Mouse (Mus musculus): ENCODE measurements around the gene Acp1. TPM values are rescaled to one million over a fixed set of nuclear protein-coding genes. Genes with fewer than 3 reads are reported as not detected.

Gene Acp1
- polyA plus RNA-seq, 1 experiment = 6.7 TPM

DNA sequence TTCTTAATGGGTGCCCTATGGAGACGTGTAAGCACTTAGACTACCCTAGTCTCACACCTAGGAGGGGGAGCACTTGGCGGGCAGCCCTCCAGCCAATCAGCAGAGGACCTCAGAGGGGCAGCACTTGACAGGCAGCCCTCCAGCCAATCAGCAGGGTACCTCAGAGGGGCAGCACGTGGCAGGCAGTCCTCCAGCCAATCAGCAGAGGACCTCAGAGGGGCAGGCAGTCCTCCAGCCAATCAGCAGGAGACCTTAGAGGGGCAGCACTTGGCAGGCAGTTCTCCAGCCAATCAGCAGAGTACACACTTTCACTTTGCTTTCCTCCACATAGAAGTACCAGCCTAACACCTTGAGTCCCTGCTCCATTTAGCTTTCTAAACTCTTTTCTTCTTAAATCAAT is 11.0 kb upstream of the Acp1 start:
- TF ChIP-seq POLR2A (IDR thresholded peaks at IDR 0.05; ENCODE audit: control insufficient read depth, extremely low read depth, insufficient read depth, low read length, poor library complexity) (no peak), CTCF (IDR thresholded peaks at IDR 0.05; ENCODE audit: borderline replicate concordance, control insufficient read depth, extremely low read depth, insufficient read depth, low read length, poor library complexity) (no peak)
- WGBS = 81% methylated on average over 3 of the region's 3 CpGs
- Histone ChIP-seq H3K4me3 (ENCODE audit: control insufficient read depth, insufficient read depth, low read length) (no peak overlapping the region), H3K4me1 (replicated peaks; ENCODE audit: control insufficient read depth, insufficient read depth, low read length) (no peaks in the 10 kb centered on the region; the same call in 1 of the 2 replicates), H3K36me3 (ENCODE audit: control insufficient read depth, insufficient read depth, low read length) (no peaks in the 10 kb centered on the region), H3K27me3 (ENCODE audit: control insufficient read depth, insufficient read depth, low read length) (no peaks in the 10 kb centered on the region), H3K27ac (ENCODE audit: control insufficient read depth, insufficient read depth, low read length) (no peak overlapping the region)
- DNase-seq = no peak

DNA sequence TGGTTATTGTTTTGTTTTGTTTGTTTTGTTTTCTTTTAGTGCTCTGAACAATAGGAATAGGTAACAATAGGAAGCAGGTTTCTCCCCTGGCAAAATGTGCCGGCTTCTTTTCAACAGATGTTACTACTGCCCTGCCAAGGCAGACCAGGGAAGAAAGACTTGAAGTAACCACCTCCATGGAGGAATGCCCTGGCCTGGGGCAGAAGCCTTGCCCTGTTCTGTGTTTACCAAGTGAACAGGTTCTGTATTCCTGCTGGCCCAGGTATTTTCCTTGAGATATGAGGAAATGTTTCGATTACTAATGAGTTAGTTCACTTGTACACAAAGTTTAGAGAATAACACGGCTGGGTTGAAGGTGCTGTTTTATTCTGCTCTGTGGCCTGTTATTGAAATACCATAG is 1.5 kb upstream of the Acp1 start:
- no peak overlapping the region for H3K27ac ChIP-seq (ENCODE audit: control insufficient read depth, insufficient read depth, low read length)
- no peaks in the 10 kb centered on the region for H3K36me3 ChIP-seq (ENCODE audit: control insufficient read depth, insufficient read depth, low read length)
- no peak overlapping the region for H3K4me3 ChIP-seq (ENCODE audit: control insufficient read depth, insufficient read depth, low read length)
- H3K27me3 ChIP-seq (ENCODE audit: control insufficient read depth, insufficient read depth, low read length) = peaks cover 6% of the 10 kb centered on the region; the same call in 1 of the 2 replicates
- TF ChIP-seq POLR2A (IDR thresholded peaks at IDR 0.05; ENCODE audit: control insufficient read depth, extremely low read depth, insufficient read depth, low read length, poor library complexity) (no peak), CTCF (IDR thresholded peaks at IDR 0.05; ENCODE audit: borderline replicate concordance, control insufficient read depth, extremely low read depth, insufficient read depth, low read length, poor library complexity) (no peak)
- DNase-seq = no peak
- WGBS = 88% methylated on average over 3 of the region's 3 CpGs
- peaks cover 13% of the 10 kb centered on the region for H3K4me1 ChIP-seq (replicated peaks; ENCODE audit: control insufficient read depth, insufficient read depth, low read length)

- WGBS = 1% methylated on average over 19 of the region's 19 CpGs
- Histone ChIP-seq H3K4me3 (ENCODE audit: control insufficient read depth, insufficient read depth, low read length) (peak overlapping the region; percentile 87), H3K27ac (ENCODE audit: control insufficient read depth, insufficient read depth, low read length) (no peak overlapping the region), H3K36me3 (ENCODE audit: control insufficient read depth, insufficient read depth, low read length) (no peaks in the 10 kb centered on the region), H3K27me3 (ENCODE audit: control insufficient read depth, insufficient read depth, low read length) (peaks cover 6% of the 10 kb centered on the region; the same call in 1 of the 2 replicates), H3K4me1 (replicated peaks; ENCODE audit: control insufficient read depth, insufficient read depth, low read length) (peaks cover 13% of the 10 kb centered on the region)
- DNase-seq = peak; percentile 45
- TF ChIP-seq POLR2A (IDR thresholded peaks at IDR 0.05; ENCODE audit: control insufficient read depth, extremely low read depth, insufficient read depth, low read length, poor library complexity) = no peak
- no peak for TF ChIP-seq CTCF (IDR thresholded peaks at IDR 0.05; ENCODE audit: borderline replicate concordance, control insufficient read depth, extremely low read depth, insufficient read depth, low read length, poor library complexity)
Measured at GRCm38 (mm10) chr12:30912048-30912381, 626 bp upstream of the Acp1 start.

GRCm38 (mm10) chr12:30910860-30911259 is 529 bp downstream of the Acp1 start:
- TF ChIP-seq POLR2A (IDR thresholded peaks at IDR 0.05; ENCODE audit: control insufficient read depth, extremely low read depth, insufficient read depth, low read length, poor library complexity) (no peak), CTCF (IDR thresholded peaks at IDR 0.05; ENCODE audit: borderline replicate concordance, control insufficient read depth, extremely low read depth, insufficient read depth, low read length, poor library complexity) (no peak)
- WGBS = 14% methylated on average over 8 of the region's 8 CpGs
- DNase-seq = no peak
- H3K4me1 ChIP-seq (replicated peaks; ENCODE audit: control insufficient read depth, insufficient read depth, low read length) = peaks cover 13% of the 10 kb centered on the region
- no peak overlapping the region for H3K27ac ChIP-seq (ENCODE audit: control insufficient read depth, insufficient read depth, low read length)
- H3K36me3 ChIP-seq (ENCODE audit: control insufficient read depth, insufficient read depth, low read length) = no peaks in the 10 kb centered on the region
- peak overlapping the region; percentile 87 for H3K4me3 ChIP-seq (ENCODE audit: control insufficient read depth, insufficient read depth, low read length)
- H3K27me3 ChIP-seq (ENCODE audit: control insufficient read depth, insufficient read depth, low read length) = peaks cover 6% of the 10 kb centered on the region; the same call in 1 of the 2 replicates

DNA sequence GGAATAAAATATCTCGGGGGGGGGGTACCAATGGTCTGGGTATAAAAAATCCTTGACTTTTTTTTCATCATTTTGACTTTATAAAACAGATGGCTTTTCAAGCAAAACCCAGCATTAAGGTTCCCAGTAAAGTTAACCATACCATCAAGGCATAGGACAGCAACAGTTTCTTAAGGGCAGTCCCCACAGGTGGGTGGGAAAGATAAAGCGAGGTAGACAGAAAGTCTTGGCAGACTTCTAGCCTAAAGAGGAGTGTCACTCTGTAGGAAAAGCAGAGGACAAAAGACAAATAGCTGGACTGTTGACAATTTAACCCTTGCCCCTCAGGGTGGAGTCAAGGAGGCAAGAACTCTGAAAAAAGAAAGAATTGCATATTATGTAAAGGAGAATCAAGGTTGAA is 1.5 kb downstream of the Acp1 start:
- Histone ChIP-seq H3K36me3 (ENCODE audit: control insufficient read depth, insufficient read depth, low read length) (no peaks in the 10 kb centered on the region), H3K27me3 (ENCODE audit: control insufficient read depth, insufficient read depth, low read length) (peaks cover 6% of the 10 kb centered on the region; the same call in 1 of the 2 replicates), H3K4me3 (ENCODE audit: control insufficient read depth, insufficient read depth, low read length) (no peak overlapping the region), H3K27ac (ENCODE audit: control insufficient read depth, insufficient read depth, low read length) (no peak overlapping the region), H3K4me1 (replicated peaks; ENCODE audit: control insufficient read depth, insufficient read depth, low read length) (peaks cover 13% of the 10 kb centered on the region)
- 97% methylated on average over 2 of the region's 2 CpGs for WGBS
- DNase-seq = no peak
- no peak for TF ChIP-seq POLR2A (IDR thresholded peaks at IDR 0.05; ENCODE audit: control insufficient read depth, extremely low read depth, insufficient read depth, low read length, poor library complexity)

GRCm38 (mm10) chr12:30908658-30909057 is 2.7 kb downstream of the Acp1 start:
- Histone ChIP-seq H3K4me3 (ENCODE audit: control insufficient read depth, insufficient read depth, low read length) (no peak overlapping the region), H3K27ac (ENCODE audit: control insufficient read depth, insufficient read depth, low read length) (no peak overlapping the region), H3K4me1 (replicated peaks; ENCODE audit: control insufficient read depth, insufficient read depth, low read length) (peaks cover 13% of the 10 kb centered on the region), H3K27me3 (ENCODE audit: control insufficient read depth, insufficient read depth, low read length) (peaks cover 6% of the 10 kb centered on the region; the same call in 1 of the 2 replicates), H3K36me3 (ENCODE audit: control insufficient read depth, insufficient read depth, low read length) (no peaks in the 10 kb centered on the region)
- TF ChIP-seq CTCF (IDR thresholded peaks at IDR 0.05; ENCODE audit: borderline replicate concordance, control insufficient read depth, extremely low read depth, insufficient read depth, low read length, poor library complexity) (no peak), POLR2A (IDR thresholded peaks at IDR 0.05; ENCODE audit: control insufficient read depth, extremely low read depth, insufficient read depth, low read length, poor library complexity) (no peak)
- WGBS = 93% methylated on average over 1 of the region's 1 CpGs
- DNase-seq = no peak

GRCm38 (mm10) chr12:30897039-30897438 is 14.3 kb downstream of the Acp1 start:
- Histone ChIP-seq H3K27me3 (ENCODE audit: control insufficient read depth, insufficient read depth, low read length) (no peaks in the 10 kb centered on the region), H3K27ac (ENCODE audit: control insufficient read depth, insufficient read depth, low read length) (no peak overlapping the region), H3K4me3 (ENCODE audit: control insufficient read depth, insufficient read depth, low read length) (no peak overlapping the region), H3K4me1 (replicated peaks; ENCODE audit: control insufficient read depth, insufficient read depth, low read length) (no peaks in the 10 kb centered on the region), H3K36me3 (ENCODE audit: control insufficient read depth, insufficient read depth, low read length) (no peaks in the 10 kb centered on the region)
- 98% methylated on average over 4 of the region's 4 CpGs for WGBS
- TF ChIP-seq CTCF (IDR thresholded peaks at IDR 0.05; ENCODE audit: borderline replicate concordance, control insufficient read depth, extremely low read depth, insufficient read depth, low read length, poor library complexity) (no peak), POLR2A (IDR thresholded peaks at IDR 0.05; ENCODE audit: control insufficient read depth, extremely low read depth, insufficient read depth, low read length, poor library complexity) (no peak)
- no peak for DNase-seq
